Mouse (Mus musculus): ENCODE data around the gene Fopnl. TPM values are rescaled to one million over a fixed set of nuclear protein-coding genes. Genes with fewer than 3 reads are reported as not detected.

The Fopnl gene
- 105 and 114 TPM in 2 replicates for polyA plus RNA-seq (2015; fragmentation: Nextera tagmentation; extraction: Ambion mirVana)

DNA sequence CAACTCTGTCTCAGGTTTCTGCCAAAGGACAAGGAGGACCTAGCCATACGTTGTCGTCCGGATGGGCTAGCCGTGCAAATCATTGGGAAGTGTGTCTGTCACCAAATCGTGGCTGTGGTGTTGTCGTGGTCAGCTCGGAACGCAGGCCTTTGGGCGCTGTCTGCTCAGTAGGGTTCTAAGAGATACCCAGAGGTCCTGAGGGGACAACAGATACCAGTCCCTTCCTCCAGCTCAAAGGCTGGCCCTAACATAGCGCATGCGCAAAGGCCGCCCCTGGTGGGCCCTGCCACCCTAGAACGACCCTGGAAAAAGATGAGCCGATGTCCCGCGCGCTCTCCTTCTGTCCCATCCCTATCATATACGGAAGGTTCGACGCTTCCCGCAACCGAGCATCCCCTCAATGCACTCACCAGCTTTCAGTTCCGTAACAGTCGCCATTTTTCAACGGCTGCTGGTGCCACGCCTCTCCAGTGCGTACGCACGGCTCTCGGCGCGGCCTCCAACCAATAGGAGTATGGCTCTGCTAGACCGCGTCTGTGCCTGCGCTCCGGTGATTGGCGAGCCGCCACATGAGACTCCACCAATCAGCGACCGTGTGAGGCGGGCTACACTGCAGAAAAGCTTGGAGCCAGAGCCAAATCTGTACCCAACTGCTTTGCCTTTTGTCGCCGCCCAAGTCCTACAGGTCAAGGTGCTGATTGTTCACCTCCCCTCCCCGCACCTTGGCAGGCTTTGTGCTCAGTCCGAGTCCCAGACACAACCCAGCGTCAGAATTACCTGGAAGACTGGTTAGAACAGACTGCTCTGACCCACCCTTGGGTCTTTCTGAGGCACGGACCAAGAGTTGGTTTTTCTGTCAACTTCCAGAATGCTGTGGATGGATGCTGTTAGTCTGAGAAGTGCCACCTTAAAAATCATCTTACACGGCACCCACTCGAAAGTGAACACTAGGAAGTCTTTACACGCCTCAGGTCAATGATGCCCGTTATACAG is at the start of gene Fopnl:
Gene Fopnl (minus strand): TSS at position 522 of the 993 bp plus-strand sequence.
- H3K9ac ChIP-seq (ENCODE audit: low read length): peak within 1 kb of the TSS; percentile 82
- no peaks in the 10 kb centered on the region for H3K27me3 ChIP-seq (ENCODE audit: control insufficient read depth, insufficient read depth, low read length)
- peak; percentile 100 for ATAC-seq (ENCODE audit: low FRiP score, low TSS enrichment)
- no peaks in the 10 kb centered on the region for H3K4me1 ChIP-seq (replicated peaks; ENCODE audit: control insufficient read depth, insufficient read depth)
- H3K4me2 ChIP-seq (replicated peaks; ENCODE audit: low read depth): peak within 1 kb of the TSS; percentile 74
- TF ChIP-seq EP300 (optimal IDR thresholded peaks at IDR 0.05) (no peak), CTCF (IDR thresholded peaks at IDR 0.05; ENCODE audit: low read depth) (peak; percentile 7; the same call in 1 of the 2 replicates)
- peak within 1 kb of the TSS; percentile 83 for H3K4me3 ChIP-seq (ENCODE audit: low read depth, low read length)
- H3K9me3 ChIP-seq (ENCODE audit: control insufficient read depth, low read length): no peaks in the 10 kb centered on the region
- WGBS: 3% methylated on average over 51 of the region's 51 CpGs
- peak within 1 kb of the TSS; percentile 86 for H3K27ac ChIP-seq (replicated peaks)
- peak; percentile 98 for DNase-seq (ENCODE audit: low spot score)
- no peaks in the 10 kb centered on the region for H3K36me3 ChIP-seq (ENCODE audit: control insufficient read depth, insufficient read depth, low read length)

DNA sequence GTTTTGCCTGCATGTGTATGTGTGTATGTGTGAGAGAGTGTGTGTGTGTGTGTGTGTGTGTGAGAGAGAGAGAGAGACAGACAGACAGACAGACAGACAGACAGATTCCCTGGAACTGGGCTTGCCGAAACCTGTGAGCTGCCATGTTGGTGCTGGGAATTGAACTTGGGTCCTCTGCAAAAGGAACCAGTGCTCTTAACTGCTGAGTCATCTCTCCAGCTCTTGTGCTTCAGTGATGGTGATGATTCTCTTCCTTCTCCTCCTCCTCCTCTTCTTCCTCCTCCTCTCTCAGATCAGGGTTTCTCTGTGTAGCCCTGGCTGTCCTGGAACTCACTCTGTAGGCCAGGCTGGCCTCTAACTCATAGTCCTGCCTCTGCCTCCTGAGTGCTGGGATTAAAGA is 48.8 kb upstream of the Fopnl start:
- no peak for DNase-seq (ENCODE audit: low spot score)
- Histone ChIP-seq H3K9ac (ENCODE audit: low read length) (no peak overlapping the region), H3K36me3 (ENCODE audit: control insufficient read depth, insufficient read depth, low read length) (no peaks in the 10 kb centered on the region), H3K27ac (replicated peaks) (no peak overlapping the region), H3K27me3 (ENCODE audit: control insufficient read depth, insufficient read depth, low read length) (no peaks in the 10 kb centered on the region), H3K9me3 (ENCODE audit: control insufficient read depth, low read length) (no peaks in the 10 kb centered on the region), H3K4me2 (replicated peaks; ENCODE audit: low read depth) (no peak overlapping the region), H3K4me1 (replicated peaks; ENCODE audit: control insufficient read depth, insufficient read depth) (peaks cover 9% of the 10 kb centered on the region), H3K4me3 (ENCODE audit: low read depth, low read length) (no peak overlapping the region)
- WGBS: 88% methylated on average over 1 of the region's 1 CpGs
- no peak for ATAC-seq (ENCODE audit: low FRiP score, low TSS enrichment)
- no peak for TF ChIP-seq EP300 (optimal IDR thresholded peaks at IDR 0.05)
- TF ChIP-seq CTCF (IDR thresholded peaks at IDR 0.05; ENCODE audit: low read depth): no peak

DNA sequence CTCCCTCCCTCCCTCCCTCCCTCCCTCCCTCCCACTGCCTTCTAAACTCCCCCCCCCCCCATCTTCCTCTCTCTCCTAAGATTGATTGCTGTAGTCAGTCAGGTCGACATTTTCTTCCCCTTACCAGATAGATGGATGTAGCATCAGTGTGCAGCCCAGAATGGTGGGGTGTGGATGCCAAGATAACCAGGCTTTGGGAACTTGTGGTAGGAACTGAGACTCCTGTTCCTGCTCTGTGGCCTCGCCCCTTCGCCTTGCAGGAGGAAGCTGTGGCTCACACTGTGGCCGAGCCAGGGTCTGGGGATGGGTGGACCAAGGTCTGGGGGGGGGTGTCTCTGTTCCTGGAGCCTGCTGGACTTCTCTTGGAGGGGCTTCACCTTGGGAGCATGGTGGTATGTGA is 48.3 kb upstream of the Fopnl start:
- WGBS: 64% methylated on average over 4 of the region's 4 CpGs

DNA sequence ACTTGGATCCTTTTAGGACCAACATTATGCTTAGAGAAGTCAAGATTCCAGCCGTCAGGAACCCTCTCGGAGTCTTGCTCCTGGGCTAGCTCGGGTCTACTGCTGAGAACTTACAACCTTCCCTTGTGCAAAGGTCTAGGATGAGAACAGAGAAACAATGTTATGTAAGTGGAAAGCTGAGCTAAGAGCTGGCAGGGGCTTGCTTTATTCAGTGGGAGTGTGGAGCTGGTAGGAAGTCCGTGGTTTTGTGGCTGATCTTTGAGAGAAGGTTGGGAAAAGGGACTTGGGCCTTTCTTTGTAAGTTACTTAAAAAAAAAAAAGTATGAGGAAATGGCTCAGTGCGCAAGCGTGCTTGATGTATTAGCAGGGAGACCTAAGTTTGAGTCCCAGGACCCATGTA is 46.9 kb upstream of the Fopnl start:
- Histone ChIP-seq H3K9me3 (ENCODE audit: control insufficient read depth, low read length) (no peaks in the 10 kb centered on the region), H3K36me3 (ENCODE audit: control insufficient read depth, insufficient read depth, low read length) (no peaks in the 10 kb centered on the region), H3K27ac (replicated peaks) (no peak overlapping the region), H3K27me3 (ENCODE audit: control insufficient read depth, insufficient read depth, low read length) (no peaks in the 10 kb centered on the region), H3K4me3 (ENCODE audit: low read depth, low read length) (no peak overlapping the region), H3K9ac (ENCODE audit: low read length) (no peak overlapping the region), H3K4me2 (replicated peaks; ENCODE audit: low read depth) (no peak overlapping the region), H3K4me1 (replicated peaks; ENCODE audit: control insufficient read depth, insufficient read depth) (peaks cover 10% of the 10 kb centered on the region)
- no peak for DNase-seq (ENCODE audit: low spot score)
- no peak for TF ChIP-seq CTCF (IDR thresholded peaks at IDR 0.05; ENCODE audit: low read depth)
- TF ChIP-seq EP300 (optimal IDR thresholded peaks at IDR 0.05): no peak
- no peak for ATAC-seq (ENCODE audit: low FRiP score, low TSS enrichment)
- 91% methylated on average over 6 of the region's 6 CpGs for WGBS

More for the DNA sequence above, 48.3 kb upstream of the Fopnl start:
- Histone ChIP-seq H3K4me1 (replicated peaks; ENCODE audit: control insufficient read depth, insufficient read depth) (peaks cover 10% of the 10 kb centered on the region), H3K36me3 (ENCODE audit: control insufficient read depth, insufficient read depth, low read length) (no peaks in the 10 kb centered on the region), H3K9me3 (ENCODE audit: control insufficient read depth, low read length) (no peaks in the 10 kb centered on the region), H3K4me2 (replicated peaks; ENCODE audit: low read depth) (no peak overlapping the region), H3K9ac (ENCODE audit: low read length) (no peak overlapping the region), H3K4me3 (ENCODE audit: low read depth, low read length) (no peak overlapping the region), H3K27me3 (ENCODE audit: control insufficient read depth, insufficient read depth, low read length) (no peaks in the 10 kb centered on the region), H3K27ac (replicated peaks) (no peak overlapping the region)
- no peak for ATAC-seq (ENCODE audit: low FRiP score, low TSS enrichment)
- no peak for TF ChIP-seq EP300 (optimal IDR thresholded peaks at IDR 0.05)
- no peak for TF ChIP-seq CTCF (IDR thresholded peaks at IDR 0.05; ENCODE audit: low read depth)
- no peak for DNase-seq (ENCODE audit: low spot score)

DNA sequence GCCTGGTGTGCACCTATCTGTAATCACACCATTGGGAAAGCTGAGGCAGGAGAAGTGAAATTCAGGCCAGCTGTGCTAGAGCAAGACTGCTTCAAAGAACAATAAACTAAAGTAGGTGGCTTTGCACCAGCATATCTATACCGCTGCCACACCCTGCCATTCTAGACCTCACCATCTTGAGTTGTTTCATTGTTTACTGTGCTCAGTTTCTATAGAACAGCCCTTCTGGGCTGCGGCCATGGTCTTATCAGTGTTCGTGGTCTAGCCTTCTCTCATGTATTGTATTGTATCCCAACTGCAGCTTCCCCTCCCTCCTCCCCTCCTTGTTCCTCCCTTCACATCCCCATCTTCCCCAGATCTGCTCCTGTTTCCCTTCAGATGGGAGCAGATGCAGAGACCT is 46.3 kb upstream of the Fopnl start:
- Histone ChIP-seq H3K9ac (ENCODE audit: low read length) (0 out of 2 replicates have a peak overlapping the region, but pooled peaks have one; percentile 8), H3K9me3 (ENCODE audit: control insufficient read depth, low read length) (no peaks in the 10 kb centered on the region), H3K27me3 (ENCODE audit: control insufficient read depth, insufficient read depth, low read length) (no peaks in the 10 kb centered on the region), H3K4me3 (ENCODE audit: low read depth, low read length) (no peak overlapping the region), H3K4me2 (replicated peaks; ENCODE audit: low read depth) (no peak overlapping the region), H3K4me1 (replicated peaks; ENCODE audit: control insufficient read depth, insufficient read depth) (peaks cover 10% of the 10 kb centered on the region), H3K36me3 (ENCODE audit: control insufficient read depth, insufficient read depth, low read length) (no peaks in the 10 kb centered on the region), H3K27ac (replicated peaks) (no peak overlapping the region)
- TF ChIP-seq EP300 (optimal IDR thresholded peaks at IDR 0.05): no peak
- TF ChIP-seq CTCF (IDR thresholded peaks at IDR 0.05; ENCODE audit: low read depth): no peak
- no peak for DNase-seq (ENCODE audit: low spot score)
- WGBS: 69% methylated on average over 3 of the region's 3 CpGs
- ATAC-seq (ENCODE audit: low FRiP score, low TSS enrichment): no peak

Data from stomach, postnatal 0 days (tissue).